Mouse (Mus musculus) 3T3-L1 (cell line): ENCODE data around the gene Defa34.
"Not testable (repeated sequence)": the region's sequence is repeated elsewhere in the genome, so short reads cannot be mapped to it uniquely, and the experiment has no call there.

ENCODE experiments used
- DNase-seq: peaks from one replicate; pipeline ENCODE4 v3.0.0-alpha.2; 2015; ENCODE audit warnings: low read depth, low spot score

Defa34 gene

GRCm38 (mm10) chr8:21665497-21665896, at the start of gene Defa34:
Gene Defa34, plus strand, starts transcription at chr8:21665797.
- DNase-seq, result not testable (repeated sequence)

DNA sequence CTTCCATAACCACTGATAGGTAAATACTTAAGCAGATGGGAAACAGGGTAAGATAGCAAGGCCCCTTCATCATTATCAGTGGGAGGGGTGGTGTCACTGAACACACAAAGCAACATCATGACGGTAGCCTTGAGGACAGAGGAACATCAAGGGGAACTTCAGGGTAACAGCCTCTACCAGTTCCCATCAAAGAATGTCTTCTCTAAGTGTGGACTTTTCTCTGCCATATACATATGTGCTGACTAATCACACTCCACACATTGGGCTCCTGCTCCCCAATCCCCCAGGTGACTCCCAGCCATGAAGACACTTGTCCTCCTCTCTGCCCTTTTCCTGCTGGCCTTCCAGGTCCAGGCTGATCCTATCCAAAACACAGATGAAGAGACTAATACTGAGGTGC, 47.7 kb upstream of the Defa34 start, which contains the start of gene Defa26:
Gene Defa26 (plus strand): TSS at position 301 of the 400 bp plus-strand sequence.
- not testable (repeated sequence) for DNase-seq

- not testable (repeated sequence) for DNase-seq
Observed at GRCm38 (mm10) chr8:21655480-21655879, 10.1 kb upstream of the Defa34 start, which contains the start of gene Defa17. Gene Defa17, plus strand, starts transcription at chr8:21655780.

- DNase-seq, result not testable (repeated sequence)
Observed at GRCm38 (mm10) chr8:21703545-21703944, 37.9 kb downstream of the Defa34 start, which contains the start of gene AY761184. Gene AY761184, minus strand, starts transcription at chr8:21703645.
